Mouse (Mus musculus) cortical plate, adult 2 months (tissue): ENCODE results near the gene Gcm2.

Source experiments
- CTCF ChIP-seq: fragments of 200-500 bp; IDR thresholded peaks from 2 replicates; pipeline ENCODE4 v1.5.1; 2011; ENCODE audit warnings: mild to moderate bottlenecking, control low read depth, low read length; ENCODE audit not compliant: insufficient read depth; ENCODE audit errors: extremely low read depth
- POLR2A ChIP-seq: fragments of 200-500 bp; IDR thresholded peaks from 2 replicates; pipeline ENCODE4 v1.6.1; 2011; ENCODE audit warnings: mild to moderate bottlenecking, low read length, control low read depth; ENCODE audit not compliant: insufficient read depth; ENCODE audit errors: extremely low read depth

DNA sequence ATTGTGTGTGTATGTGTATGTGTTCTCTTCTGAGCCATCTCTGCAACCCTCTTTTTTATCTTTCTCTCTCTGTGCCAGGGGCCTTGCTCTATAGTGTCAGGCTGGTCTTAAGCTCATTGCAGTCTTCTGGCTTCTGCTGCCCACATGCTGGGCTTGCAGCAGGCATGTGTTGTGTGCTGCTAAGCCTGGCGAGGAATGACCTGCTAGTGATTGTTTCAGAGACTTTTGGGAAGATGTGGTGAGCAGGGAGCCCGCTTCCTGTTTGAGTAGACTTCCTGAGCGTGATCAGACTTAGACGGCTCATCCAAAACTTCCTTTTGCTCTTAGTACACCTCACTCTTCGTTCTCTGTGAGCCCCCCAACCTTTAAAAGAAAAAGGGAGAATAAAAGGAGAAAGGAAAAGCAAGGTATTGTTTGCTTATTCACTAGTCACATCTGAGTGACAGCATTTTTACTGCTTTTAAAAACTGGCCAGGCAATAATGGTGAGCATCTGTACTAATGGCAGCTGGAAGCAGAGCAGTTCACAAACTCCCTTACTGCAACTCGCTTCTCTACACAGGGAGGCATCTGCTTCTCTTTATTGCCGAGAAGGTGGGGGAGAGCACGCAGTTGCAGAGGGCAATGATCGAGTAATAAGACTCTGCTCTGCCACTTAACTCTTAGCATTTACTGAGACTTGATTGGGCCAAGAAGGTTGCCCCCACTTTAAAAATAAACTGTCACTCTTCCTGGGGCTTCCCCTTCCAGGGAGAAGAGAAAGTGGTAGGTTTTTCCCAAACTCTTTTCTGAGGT, 8.5 kb upstream of the Gcm2 start:
- TF ChIP-seq CTCF, result no peak
- TF ChIP-seq POLR2A, result no peak
